Mouse (Mus musculus) hindbrain, embryonic 16.5 days (tissue): ENCODE measurements around the gene Nav2. TPM values are rescaled to one million over a fixed set of nuclear protein-coding genes. Genes with fewer than 3 reads are reported as not detected.
A peak's percentile ranks its signal among the peaks of the same experiment; 100 is the strongest.

Experiments
- ATAC-seq: fragments of 200-750 bp; cut with Nextera tagmentation; 2 replicates; pipeline ENCODE4 v1.8.0; 2017; ENCODE audit warnings: moderate TSS enrichment, moderate library complexity
- H3K27ac ChIP-seq: fragments of 300-500 bp; sonication (generic); 2 replicates; pipeline ENCODE4 v1.5.1; 2014; ENCODE audit warnings: low read depth, mild to moderate bottlenecking, control low read depth, low read length, moderate library complexity
- H3K27me3 ChIP-seq: fragments of 300-500 bp; sonication (generic); replicated peaks from 2 replicates; pipeline ENCODE4 v1.6.1; 2014; ENCODE audit warnings: low read length; ENCODE audit not compliant: control insufficient read depth, insufficient read depth
- H3K36me3 ChIP-seq: fragments of 300-500 bp; sonication (generic); 2 replicates; pipeline ENCODE4 v1.6.1; 2014; ENCODE audit warnings: mild to moderate bottlenecking, low read length, moderate library complexity, mixed read lengths; ENCODE audit not compliant: control insufficient read depth, insufficient read depth
- H3K4me1 ChIP-seq: fragments of 300-500 bp; sonication (generic); 2 replicates; pipeline ENCODE4 v1.6.1; 2014; ENCODE audit warnings: low read depth, low read length; ENCODE audit not compliant: control insufficient read depth, insufficient read depth
- H3K4me2 ChIP-seq: fragments of 300-500 bp; sonication (generic); 2 replicates; pipeline ENCODE4 v1.6.1; 2014; ENCODE audit warnings: mild to moderate bottlenecking, low read length, control low read depth, moderate library complexity
- H3K4me3 ChIP-seq: fragments of 300-500 bp; sonication (generic); 2 replicates; pipeline ENCODE4 v1.5.1; 2014; ENCODE audit warnings: mild to moderate bottlenecking, low read length, control low read depth, moderate library complexity
- H3K9ac ChIP-seq: fragments of 300-500 bp; sonication (generic); 2 replicates; pipeline ENCODE4 v1.6.1; 2014; ENCODE audit warnings: low read depth, mild to moderate bottlenecking, control low read depth, low read length, moderate library complexity
- H3K9me3 ChIP-seq: fragments of 300-500 bp; sonication (generic); 2 replicates; pipeline ENCODE4 v1.6.1; 2014; ENCODE audit warnings: mild to moderate bottlenecking, low read length, moderate library complexity; ENCODE audit not compliant: control insufficient read depth
- WGBS: fragments of 180-500 bp; shearing (Covaris S2); extraction: QIAGEN DNeasy Blood & Tissue Kit; methylation state at CpG from one replicate; pipeline ENCODE4 v1.1.7; 2014; 5-methylcytosine and 5-hydroxymethylcytosine counted together
- polyA plus RNA-seq: library from polyadenylated mRNA; unstranded; fragments of >200 nt; fragmentation: Nextera tagmentation; extraction: Ambion mirVana; gene quantifications from 2 replicates; pipeline ENCODE4 v1.2.1, GENCODE M21; 2015

Nav2 gene
- polyA plus RNA-seq, 1 experiment from 2014 or later = 27.9 TPM

GRCm38 (mm10) chr7:49456148-49456547, 547.6 kb downstream of the Nav2 start:
- peaks cover 2% of the 10 kb centered on the region; the same call in 1 of the 2 replicates for H3K4me1 ChIP-seq
- H3K27me3 ChIP-seq = no peaks in the 10 kb centered on the region
- no peaks in the 10 kb centered on the region for H3K9me3 ChIP-seq
- H3K36me3 ChIP-seq = peaks cover 3% of the 10 kb centered on the region; the same call in 1 of the 2 replicates
- no peak overlapping the region for H3K4me2 ChIP-seq
- no peak overlapping the region for H3K27ac ChIP-seq
- H3K9ac ChIP-seq = no peak overlapping the region
- peak; percentile 37; the same call in 1 of the 2 replicates for ATAC-seq
- H3K4me3 ChIP-seq = no peak overlapping the region
- WGBS = 70% methylated on average over 2 of the region's 2 CpGs

- Histone ChIP-seq H3K27ac (no peak overlapping the region), H3K36me3 (peaks cover 3% of the 10 kb centered on the region; the same call in 1 of the 2 replicates), H3K4me2 (no peak overlapping the region), H3K9ac (no peak overlapping the region), H3K9me3 (no peaks in the 10 kb centered on the region), H3K27me3 (no peaks in the 10 kb centered on the region), H3K4me1 (peaks cover 2% of the 10 kb centered on the region; the same call in 1 of the 2 replicates), H3K4me3 (no peak overlapping the region)
- 68% methylated on average over 10 of the region's 10 CpGs for WGBS
- ATAC-seq = no peak
Observed at GRCm38 (mm10) chr7:49457398-49457797, 548.9 kb downstream of the Nav2 start.

GRCm38 (mm10) chr7:49457890-49458289, 549.4 kb downstream of the Nav2 start:
- peaks cover 3% of the 10 kb centered on the region; the same call in 1 of the 2 replicates for H3K36me3 ChIP-seq
- no peak overlapping the region for H3K4me3 ChIP-seq
- ATAC-seq = no peak
- no peak overlapping the region for H3K27ac ChIP-seq
- H3K4me2 ChIP-seq = no peak overlapping the region
- H3K9me3 ChIP-seq = no peaks in the 10 kb centered on the region
- H3K9ac ChIP-seq = no peak overlapping the region
- WGBS = 80% methylated on average over 10 of the region's 10 CpGs
- H3K27me3 ChIP-seq = no peaks in the 10 kb centered on the region
- peaks cover 2% of the 10 kb centered on the region; the same call in 1 of the 2 replicates for H3K4me1 ChIP-seq

GRCm38 (mm10) chr7:49462328-49462811, 553.9 kb downstream of the Nav2 start:
- H3K4me2 ChIP-seq = no peak overlapping the region
- WGBS = 39% methylated on average over 10 of the region's 10 CpGs
- no peak overlapping the region for H3K9ac ChIP-seq
- no peaks in the 10 kb centered on the region for H3K27me3 ChIP-seq
- H3K27ac ChIP-seq = no peak overlapping the region
- H3K4me3 ChIP-seq = no peak overlapping the region
- no peaks in the 10 kb centered on the region for H3K9me3 ChIP-seq
- H3K36me3 ChIP-seq = peaks cover 6% of the 10 kb centered on the region; the same call in 1 of the 2 replicates
- ATAC-seq = no peak
- peaks cover 1% of the 10 kb centered on the region; the same call in 1 of the 2 replicates for H3K4me1 ChIP-seq

GRCm38 (mm10) chr7:49467861-49468260, 559.3 kb downstream of the Nav2 start:
- WGBS = 65% methylated on average over 10 of the region's 10 CpGs
- H3K27ac ChIP-seq = no peak overlapping the region

GRCm38 (mm10) chr7:49468492-49469205, 560.1 kb downstream of the Nav2 start:
- 76% methylated on average over 8 of the region's 8 CpGs for WGBS
- Histone ChIP-seq H3K27ac (no peak overlapping the region), H3K36me3 (peaks cover 6% of the 10 kb centered on the region; the same call in 1 of the 2 replicates), H3K4me1 (no peaks in the 10 kb centered on the region), H3K27me3 (no peaks in the 10 kb centered on the region), H3K4me2 (no peak overlapping the region), H3K9me3 (no peaks in the 10 kb centered on the region), H3K9ac (no peak overlapping the region), H3K4me3 (no peak overlapping the region)
- 0 out of 2 replicates have a peak, but pooled peaks have one; percentile 10 for ATAC-seq

More at GRCm38 (mm10) chr7:49467861-49468260, 559.3 kb downstream of the Nav2 start:
- no peaks in the 10 kb centered on the region for H3K27me3 ChIP-seq
- H3K9me3 ChIP-seq = no peaks in the 10 kb centered on the region
- H3K4me2 ChIP-seq = no peak overlapping the region
- no peaks in the 10 kb centered on the region for H3K4me1 ChIP-seq
- no peak overlapping the region for H3K9ac ChIP-seq
- ATAC-seq = peak; percentile 79
- peaks cover 6% of the 10 kb centered on the region; the same call in 1 of the 2 replicates for H3K36me3 ChIP-seq
- no peak overlapping the region for H3K4me3 ChIP-seq

GRCm38 (mm10) chr7:49471278-49471677, 562.8 kb downstream of the Nav2 start:
- H3K27ac ChIP-seq = no peak overlapping the region
- WGBS = 63% methylated on average over 3 of the region's 3 CpGs

GRCm38 (mm10) chr7:49475282-49475681, 566.8 kb downstream of the Nav2 start:
- no peak overlapping the region for H3K4me2 ChIP-seq
- H3K9ac ChIP-seq = no peak overlapping the region
- no peaks in the 10 kb centered on the region for H3K4me1 ChIP-seq
- no peak overlapping the region for H3K27ac ChIP-seq
- no peaks in the 10 kb centered on the region for H3K9me3 ChIP-seq
- H3K36me3 ChIP-seq = no peaks in the 10 kb centered on the region
- no peak for ATAC-seq
- 90% methylated on average over 6 of the region's 6 CpGs for WGBS
- H3K27me3 ChIP-seq = no peaks in the 10 kb centered on the region
- H3K4me3 ChIP-seq = no peak overlapping the region

More at GRCm38 (mm10) chr7:49471278-49471677, 562.8 kb downstream of the Nav2 start:
- no peak overlapping the region for H3K4me2 ChIP-seq
- no peaks in the 10 kb centered on the region for H3K36me3 ChIP-seq
- no peak for ATAC-seq
- no peaks in the 10 kb centered on the region for H3K4me1 ChIP-seq
- H3K9ac ChIP-seq = no peak overlapping the region
- no peaks in the 10 kb centered on the region for H3K9me3 ChIP-seq
- no peak overlapping the region for H3K4me3 ChIP-seq
- no peaks in the 10 kb centered on the region for H3K27me3 ChIP-seq

GRCm38 (mm10) chr7:49476163-49476562, 567.6 kb downstream of the Nav2 start:
- ATAC-seq = no peak
- H3K36me3 ChIP-seq = no peaks in the 10 kb centered on the region
- H3K27me3 ChIP-seq = no peaks in the 10 kb centered on the region
- no peak overlapping the region for H3K9ac ChIP-seq
- no peaks in the 10 kb centered on the region for H3K9me3 ChIP-seq
- no peak overlapping the region for H3K27ac ChIP-seq
- H3K4me2 ChIP-seq = no peak overlapping the region
- no peak overlapping the region for H3K4me3 ChIP-seq
- H3K4me1 ChIP-seq = no peaks in the 10 kb centered on the region
- 96% methylated on average over 8 of the region's 8 CpGs for WGBS
